16 mouse cellular contexts compared by ENCODE assay signal in genomic region chr6:115984580-115984979, GRCm38 (mm10). TPM values are rescaled to one million over a fixed set of nuclear protein-coding genes. Genes with fewer than 3 reads are reported as not detected.
DNase-seq lines count a peak whose midpoint lies in the region; ATAC-seq lines count a peak whose summit lies in the region.
"Had no signal": no experiment of that assay in that cellular context is flagged by ENCODE, and none has a peak within 500 bp of the region (broad histone marks: within the 10 kb centered on the region; RNA-seq: fewer than 3 reads in every experiment).

No protein-coding gene starts in this region.

- peak overlapping the region; percentile 76 for H3K4me2 ChIP-seq in heart, embryonic 14.5 days (ENCODE audit: low read length)
- H3K4me2 ChIP-seq in kidney, embryonic 16.5 days (replicated peaks; ENCODE audit: low read depth, low read length) = 0 out of 2 replicates have a peak overlapping the region, but pooled peaks have one; percentile 73
- H3K4me2 ChIP-seq in neural tube, embryonic 13.5 days = no peak overlapping the region
- peak overlapping the region; percentile 39; the same call in 1 of the 2 replicates for H3K4me2 ChIP-seq in limb, embryonic 13.5 days (replicated peaks)
- H3K4me2 ChIP-seq: liver, embryonic 11.5 days had no signal

- H3K27ac ChIP-seq in heart, embryonic 14.5 days (replicated peaks in 1 of 2; ENCODE audit: control insufficient read depth in 1 of 2, insufficient read depth in 1 of 2, low read depth in 2 of 2, low read length in 2 of 2) = no peak overlapping the region
- no peak overlapping the region; the same call in 1 of the 2 replicates for H3K27ac ChIP-seq in kidney, embryonic 16.5 days (ENCODE audit: low read length)
- H3K27ac ChIP-seq in neural tube, embryonic 13.5 days (replicated peaks) = 0 out of 2 replicates have a peak overlapping the region, but pooled peaks have one; percentile 65
- no peak overlapping the region for H3K27ac ChIP-seq in limb, embryonic 13.5 days

- peaks cover 25 to 26% of the 10 kb centered on the region in 2 experiments for H3K4me1 ChIP-seq in heart, embryonic 14.5 days (ENCODE audit: control insufficient read depth in 2 of 2, insufficient read depth in 2 of 2, low read length in 2 of 2)
- peaks cover 82% of the 10 kb centered on the region for H3K4me1 ChIP-seq in kidney, embryonic 16.5 days (ENCODE audit: insufficient read depth, low read length)
- peaks cover 55% of the 10 kb centered on the region for H3K4me1 ChIP-seq in neural tube, embryonic 13.5 days (replicated peaks)
- peaks cover 50% of the 10 kb centered on the region for H3K4me1 ChIP-seq in limb, embryonic 13.5 days

- no peak for ATAC-seq in heart, embryonic 14.5 days (ENCODE audit: insufficient number of reproducible peaks, insufficient read depth, low FRiP score, low read depth)
- ATAC-seq in kidney, embryonic 16.5 days (ENCODE audit: low FRiP score, low TSS enrichment) = no peak
- ATAC-seq in neural tube, embryonic 13.5 days (ENCODE audit: low read depth) = no peak
- no peak for ATAC-seq in limb, embryonic 13.5 days (ENCODE audit: low FRiP score, low read depth)
- ATAC-seq: intestine, postnatal 0 days had no signal

- 69% methylated on average over 7 of the region's 7 CpGs for WGBS in heart, embryonic 14.5 days
- 57% methylated on average over 7 of the region's 7 CpGs for WGBS in kidney, embryonic 16.5 days
- WGBS in neural tube, embryonic 13.5 days = 46% methylated on average over 7 of the region's 7 CpGs
- 81% methylated on average over 7 of the region's 7 CpGs for WGBS in limb, embryonic 13.5 days

- DNase-seq in heart, adult 11 months = no peak
- no peak for DNase-seq in kidney, postnatal 25 days
- DNase-seq in neural tube, embryonic 10.5 days (ENCODE audit: extremely low spot score, low spot score) = no peak
- DNase-seq in spleen, postnatal 14 days (ENCODE audit: low spot score in 2 of 2) = no peak
- DNase-seq: adrenal gland, postnatal 10 days; cerebellum, postnatal 10 days; right cerebral cortex, postnatal 14 days; thymus, postnatal 36 days had no signal

- H3K27me3 ChIP-seq in heart, embryonic 14.5 days (ENCODE audit: control insufficient read depth, insufficient read depth, low read length) = 0 out of 2 replicates have a peak, but pooled peaks cover 4% of the 10 kb centered on the region
- H3K27me3 ChIP-seq in kidney, embryonic 16.5 days (ENCODE audit: insufficient read depth, low read length) = no peaks in the 10 kb centered on the region
- no peaks in the 10 kb centered on the region for H3K27me3 ChIP-seq in neural tube, embryonic 13.5 days
- peaks cover 13% of the 10 kb centered on the region; the same call in 1 of the 2 replicates for H3K27me3 ChIP-seq in limb, embryonic 13.5 days

- peak overlapping the region; percentile 47; the same call in 1 of the 2 replicates for H3K9ac ChIP-seq in heart, embryonic 14.5 days (ENCODE audit: low read length)
- H3K9ac ChIP-seq in kidney, embryonic 16.5 days (replicated peaks; ENCODE audit: low read length) = no peak overlapping the region
- H3K9ac ChIP-seq in neural tube, embryonic 13.5 days = no peak overlapping the region; the same call in 1 of the 2 replicates
- no peak overlapping the region for H3K9ac ChIP-seq in limb, embryonic 13.5 days

- no peaks in the 10 kb centered on the region for H3K9me3 ChIP-seq in heart, embryonic 14.5 days (ENCODE audit: control insufficient read depth, low read length)
- H3K9me3 ChIP-seq in kidney, embryonic 16.5 days (ENCODE audit: low read length) = no peaks in the 10 kb centered on the region
- no peaks in the 10 kb centered on the region for H3K9me3 ChIP-seq in neural tube, embryonic 13.5 days
- H3K9me3 ChIP-seq in limb, embryonic 13.5 days = no peaks in the 10 kb centered on the region
- H3K9me3 ChIP-seq: forebrain, embryonic 10.5 days; G1E had no signal

- H3K36me3 ChIP-seq in heart, embryonic 14.5 days (ENCODE audit: control insufficient read depth, insufficient read depth, low read length) = peaks cover 9% of the 10 kb centered on the region
- peaks cover 9% of the 10 kb centered on the region; the same call in 1 of the 2 replicates for H3K36me3 ChIP-seq in kidney, embryonic 16.5 days (ENCODE audit: insufficient read depth, low read length)
- H3K36me3 ChIP-seq in neural tube, embryonic 13.5 days = no peaks in the 10 kb centered on the region
- H3K36me3 ChIP-seq in limb, embryonic 13.5 days = no peaks in the 10 kb centered on the region
- H3K36me3 ChIP-seq: forebrain, embryonic 10.5 days; G1E had no signal

- no peak overlapping the region for H3K4me3 ChIP-seq in heart, embryonic 14.5 days (ENCODE audit: control insufficient read depth in 1 of 2, insufficient read depth in 1 of 2, low read depth in 1 of 2, low read length in 2 of 2)
- no peak overlapping the region for H3K4me3 ChIP-seq in kidney, embryonic 16.5 days (ENCODE audit: low read length)
- no peak overlapping the region for H3K4me3 ChIP-seq in neural tube, embryonic 13.5 days
- H3K4me3 ChIP-seq in limb, embryonic 13.5 days = no peak overlapping the region
- H3K4me3 ChIP-seq: forebrain, embryonic 10.5 days had no signal

RNA-seq across cellular contexts. Expression of gene Plxnd1, which starts 10.2 kb away (rescaled TPM):
- polyA plus RNA-seq in heart, embryonic 14.5 days (2014; fragmentation: Nextera tagmentation; extraction: Ambion mirVana) = 58.8 and 68.9 TPM in 2 replicates
- polyA plus RNA-seq in kidney, embryonic 16.5 days (2015; fragmentation: Nextera tagmentation; extraction: Ambion mirVana) = 55.5 and 62.4 TPM in 2 replicates
- 13.5 and 17.8 TPM in 2 replicates for polyA plus RNA-seq in neural tube, embryonic 13.5 days (2015; fragmentation: Nextera tagmentation; extraction: Ambion mirVana)
- polyA plus RNA-seq in limb, embryonic 13.5 days (2015; fragmentation: Nextera tagmentation; extraction: Ambion mirVana) = 27.6 and 30.0 TPM in 2 replicates

RNA-seq across cellular contexts. Expression of gene H1foo, which starts 39.8 kb away (rescaled TPM):
- polyA plus RNA-seq in heart, embryonic 14.5 days (2014; fragmentation: Nextera tagmentation; extraction: Ambion mirVana) = not detected in 2 replicates
- not detected in 2 replicates for polyA plus RNA-seq in kidney, embryonic 16.5 days (2015; fragmentation: Nextera tagmentation; extraction: Ambion mirVana)
- not detected in 2 replicates for polyA plus RNA-seq in neural tube, embryonic 13.5 days (2015; fragmentation: Nextera tagmentation; extraction: Ambion mirVana)
- not detected in 2 replicates for polyA plus RNA-seq in limb, embryonic 13.5 days (2015; fragmentation: Nextera tagmentation; extraction: Ambion mirVana)
- polyA plus RNA-seq: forebrain, embryonic 10.5 days; G1E; intestine, postnatal 0 days; liver, embryonic 11.5 days had no signal

RNA-seq across cellular contexts. Expression of gene Rho, which starts 53.0 kb away (rescaled TPM):
- 0.07 TPM in 1 of 2 replicates, not detected in the other for polyA plus RNA-seq in heart, embryonic 14.5 days (2014; fragmentation: Nextera tagmentation; extraction: Ambion mirVana)
- polyA plus RNA-seq in kidney, embryonic 16.5 days (2015; fragmentation: Nextera tagmentation; extraction: Ambion mirVana) = 0.16 and 0.37 TPM in 2 replicates
- 2.2 and 4.1 TPM in 2 replicates for polyA plus RNA-seq in neural tube, embryonic 13.5 days (2015; fragmentation: Nextera tagmentation; extraction: Ambion mirVana)
- 0.20 and 0.42 TPM in 2 replicates for polyA plus RNA-seq in limb, embryonic 13.5 days (2015; fragmentation: Nextera tagmentation; extraction: Ambion mirVana)
- polyA plus RNA-seq: G1E; liver, embryonic 11.5 days had no signal
